In genomic region chr7:65472048-65472447, GRCm38 (mm10) we compare ENCODE assay signal across 14 mouse cellular contexts.
"Had no signal": no experiment of that assay in that cellular context is flagged by ENCODE, and none has a peak within 500 bp of the region (broad histone marks: within the 10 kb centered on the region; RNA-seq: fewer than 3 reads in every experiment).

No protein-coding gene starts in this region.

- H3K4me2 ChIP-seq: lung, embryonic 14.5 days; midbrain, embryonic 11.5 days; midbrain, embryonic 13.5 days; midbrain, embryonic 15.5 days; neural tube, embryonic 12.5 days; stomach, embryonic 15.5 days had no signal

- ATAC-seq: midbrain, embryonic 13.5 days; midbrain, embryonic 15.5 days had no signal

- H3K36me3 ChIP-seq: midbrain, embryonic 13.5 days; midbrain, embryonic 15.5 days; neural tube, embryonic 12.5 days; stomach, embryonic 15.5 days had no signal

- H3K4me3 ChIP-seq: megakaryocyte, embryonic 14.5 days; midbrain, embryonic 13.5 days; midbrain, embryonic 15.5 days; neural tube, embryonic 12.5 days; stomach, embryonic 15.5 days had no signal

- H3K9ac ChIP-seq: lung, embryonic 14.5 days; midbrain, embryonic 13.5 days; midbrain, embryonic 15.5 days; neural tube, embryonic 12.5 days; stomach, embryonic 15.5 days had no signal

- DNase-seq: lung, embryonic 14.5 days; lung, postnatal 14 days; lung, postnatal 36 days; right cerebral cortex, postnatal 14 days; thymus, adult 2 months; thymus, postnatal 25 days; thymus, postnatal 4 days had no signal

- H3K9me3 ChIP-seq: megakaryocyte, embryonic 14.5 days; midbrain, embryonic 13.5 days; midbrain, embryonic 15.5 days; neural tube, embryonic 12.5 days; stomach, embryonic 15.5 days had no signal

- H3K4me1 ChIP-seq: midbrain, embryonic 13.5 days; midbrain, embryonic 15.5 days; neural tube, embryonic 12.5 days had no signal

- H3K27ac ChIP-seq: macrophage; midbrain, embryonic 13.5 days; midbrain, embryonic 15.5 days; neural tube, embryonic 12.5 days; stomach, embryonic 15.5 days had no signal

- H3K27me3 ChIP-seq: midbrain, embryonic 13.5 days; midbrain, embryonic 15.5 days; neural tube, embryonic 12.5 days; stomach, embryonic 15.5 days had no signal
